Mouse (Mus musculus) cerebellum, adult 8-10 months (tissue): ENCODE measurements around the gene 5730409E04Rik.

Experiments used
- DNase-seq: peaks from one replicate; pipeline ENCODE4 v3.0.0; 2022

The 5730409E04Rik gene

GRCm38 (mm10) chr4:126609606-126610181, at the start of gene 5730409E04Rik:
TSS of gene 5730409E04Rik (plus strand) at chr4:126609818.
- peak; percentile 92 for DNase-seq

- no peak for DNase-seq
These were observed 45.8 kb upstream of the 5730409E04Rik start for GRCm38 (mm10) chr4:126563798-126564197.

GRCm38 (mm10) chr4:126567243-126567642, 42.4 kb upstream of the 5730409E04Rik start:
- DNase-seq = no peak

GRCm38 (mm10) chr4:126569783-126570182, 39.8 kb upstream of the 5730409E04Rik start:
- no peak for DNase-seq

- no peak for DNase-seq
These were observed 33.3 kb upstream of the 5730409E04Rik start for GRCm38 (mm10) chr4:126576281-126576680.

- no peak for DNase-seq
These were observed 31.7 kb upstream of the 5730409E04Rik start for GRCm38 (mm10) chr4:126577920-126578319.

- no peak for DNase-seq
These were observed 30.5 kb upstream of the 5730409E04Rik start for GRCm38 (mm10) chr4:126579077-126579476.

GRCm38 (mm10) chr4:126585739-126586138, 23.9 kb upstream of the 5730409E04Rik start:
- DNase-seq = no peak

GRCm38 (mm10) chr4:126592039-126592438, 17.6 kb upstream of the 5730409E04Rik start:
- DNase-seq = no peak

GRCm38 (mm10) chr4:126599971-126600754, 9.5 kb upstream of the 5730409E04Rik start:
- DNase-seq = peak; percentile 66

GRCm38 (mm10) chr4:126601597-126602444, 7.8 kb upstream of the 5730409E04Rik start:
- no peak for DNase-seq

- no peak for DNase-seq
These were observed 7.2 kb upstream of the 5730409E04Rik start for GRCm38 (mm10) chr4:126602445-126602762.

- no peak for DNase-seq
These were observed 5.5 kb upstream of the 5730409E04Rik start for GRCm38 (mm10) chr4:126604141-126604540.

GRCm38 (mm10) chr4:126605751-126606150, 3.9 kb upstream of the 5730409E04Rik start:
- DNase-seq = no peak

- DNase-seq = peak; percentile 40
These were observed 2.4 kb downstream of the 5730409E04Rik start for GRCm38 (mm10) chr4:126611991-126612390.

- no peak for DNase-seq
These were observed 6.7 kb downstream of the 5730409E04Rik start for GRCm38 (mm10) chr4:126616312-126616711.

- no peak for DNase-seq
These were observed 10.2 kb downstream of the 5730409E04Rik start for GRCm38 (mm10) chr4:126619691-126620330.

GRCm38 (mm10) chr4:126620349-126620874, 10.8 kb downstream of the 5730409E04Rik start:
- DNase-seq = no peak

- no peak for DNase-seq
These were observed 17.5 kb downstream of the 5730409E04Rik start for GRCm38 (mm10) chr4:126627021-126627681.

- DNase-seq = no peak
These were observed 22.3 kb downstream of the 5730409E04Rik start for GRCm38 (mm10) chr4:126631922-126632321.

GRCm38 (mm10) chr4:126632668-126633067, 23.1 kb downstream of the 5730409E04Rik start:
- no peak for DNase-seq

- no peak for DNase-seq
These were observed 26.7 kb downstream of the 5730409E04Rik start for GRCm38 (mm10) chr4:126636330-126636729.
